Mouse (Mus musculus): ENCODE measurements around the gene Lrmda.

Lrmda gene

DNA sequence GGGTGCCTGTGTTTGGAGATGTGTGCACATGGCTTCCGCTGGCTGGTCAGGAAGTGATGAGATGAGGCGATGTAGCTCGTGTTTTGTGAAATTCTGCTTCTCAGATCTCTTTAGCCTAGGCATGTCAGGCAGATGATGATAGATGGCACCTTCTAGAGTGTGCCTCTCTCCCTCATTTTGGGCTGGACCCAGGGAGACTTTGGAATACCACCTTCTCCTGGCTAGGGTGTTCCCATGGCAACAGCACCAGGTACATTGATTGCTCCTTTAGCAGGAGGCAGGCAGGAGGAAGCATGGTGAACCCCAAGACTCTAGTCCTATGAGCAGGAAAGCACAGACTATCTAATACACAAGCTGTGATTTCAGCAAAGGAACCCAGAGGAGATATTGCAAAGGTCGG is 1076.9 kb downstream of the Lrmda start:
- DNase-seq: no peak
